Mouse (Mus musculus) hindbrain, postnatal 0 days (tissue): Measurements from ENCODE around the gene Foxm1. TPM values are rescaled to one million over a fixed set of nuclear protein-coding genes. Genes with fewer than 3 reads are reported as not detected.

Source experiments
- ATAC-seq: fragments of 200-750 bp; cut with Nextera tagmentation; 2 replicates; pipeline ENCODE4 v1.8.0; 2017; ENCODE audit warnings: mild to moderate bottlenecking, moderate TSS enrichment, moderate library complexity
- DNase-seq: peaks from one replicate; pipeline ENCODE4 v3.0.0-alpha.2; 2015; ENCODE audit warnings: low spot score
- H3K27ac ChIP-seq: fragments of 300-500 bp; sonication (generic); 2 replicates; pipeline ENCODE4 v1.5.1; 2014; ENCODE audit warnings: mild to moderate bottlenecking
- H3K27me3 ChIP-seq: fragments of 300-500 bp; sonication (generic); 2 replicates; pipeline ENCODE4 v1.6.1; 2014; ENCODE audit warnings: low read length, mixed read lengths; ENCODE audit not compliant: insufficient read depth
- H3K36me3 ChIP-seq: fragments of 300-500 bp; sonication (generic); 2 replicates; pipeline ENCODE4 v1.6.1; 2014; ENCODE audit warnings: low read length, mixed read lengths; ENCODE audit not compliant: insufficient read depth
- H3K4me1 ChIP-seq: fragments of 300-500 bp; sonication (generic); 2 replicates; pipeline ENCODE4 v1.6.1; 2014; ENCODE audit warnings: antibody characterized with exemption, low read length, mixed read lengths; ENCODE audit not compliant: insufficient read depth
- H3K4me2 ChIP-seq: fragments of 300-500 bp; sonication (generic); 2 replicates; pipeline ENCODE4 v1.6.1; 2014; ENCODE audit warnings: low read depth, mild to moderate bottlenecking, low read length, moderate library complexity, mixed read lengths
- H3K4me3 ChIP-seq: fragments of 300-500 bp; sonication (generic); 2 replicates; pipeline ENCODE4 v1.5.1; 2014; ENCODE audit warnings: low read length
- H3K9ac ChIP-seq: fragments of 300-500 bp; sonication (generic); replicated peaks from 2 replicates; pipeline ENCODE4 v1.6.1; 2014; ENCODE audit warnings: mild to moderate bottlenecking, low read length, moderate library complexity, mixed read lengths
- H3K9me3 ChIP-seq: fragments of 300-500 bp; sonication (generic); 2 replicates; pipeline ENCODE4 v1.6.1; 2016; ENCODE audit warnings: low read length, mixed read lengths
- CTCF ChIP-seq: IDR thresholded peaks from 2 replicates; pipeline ENCODE4 v1.5.1; 2016; ENCODE audit warnings: antibody characterized with exemption, control low read depth, low read depth
- WGBS: fragments of 180-500 bp; shearing (Covaris S2); extraction: QIAGEN DNeasy Blood & Tissue Kit; methylation state at CpG from one replicate; pipeline ENCODE4 v1.1.7; 2014; 5-methylcytosine and 5-hydroxymethylcytosine counted together
- polyA plus RNA-seq: library from polyadenylated mRNA; unstranded; fragments of >200 nt; fragmentation: Nextera tagmentation; extraction: Ambion mirVana; gene quantifications from 2 replicates; pipeline ENCODE4 v1.2.1, GENCODE M21; 2015
- total RNA-seq: library from RNA; depleted of rRNA; stranded (reverse); fragments of >200 nt; gene quantifications from 2 replicates; pipeline ENCODE4 v1.2.3, GENCODE M21; 2014

Gene Foxm1
- total and polyA plus RNA-seq, 2 experiments from 2014 or later = 7.5 to 14.4 TPM

DNA sequence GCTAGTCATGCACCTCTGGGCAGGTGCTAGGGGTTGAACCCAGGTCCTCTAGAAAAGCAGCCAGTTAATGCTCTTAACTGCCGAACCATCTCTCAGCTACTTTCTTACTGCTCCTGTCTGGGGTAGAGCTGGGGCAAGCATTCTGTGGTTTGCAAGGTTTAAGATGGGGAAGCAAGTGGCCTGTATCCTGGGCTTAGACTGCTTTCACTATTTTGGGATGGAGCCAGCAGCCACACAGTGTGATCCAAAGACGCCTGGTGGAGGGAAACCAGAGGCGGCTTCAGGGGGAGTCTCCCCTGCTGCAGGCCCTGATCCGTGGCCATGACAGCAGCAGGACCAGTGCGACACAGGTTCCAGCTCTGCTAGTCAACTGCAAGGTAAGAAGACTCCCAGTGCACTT is 41.9 kb downstream of the Foxm1 start:
- Histone ChIP-seq H3K9ac (no peak overlapping the region), H3K27ac (no peak overlapping the region), H3K36me3 (peaks cover 19% of the 10 kb centered on the region; the same call in 1 of the 2 replicates), H3K27me3 (no peaks in the 10 kb centered on the region), H3K4me2 (no peak overlapping the region), H3K4me3 (no peak overlapping the region), H3K9me3 (no peaks in the 10 kb centered on the region), H3K4me1 (peaks cover 4% of the 10 kb centered on the region)
- DNase-seq (no peak), ATAC-seq (no peak)
- WGBS = 44% methylated on average over 5 of the region's 5 CpGs
- no peak for TF ChIP-seq CTCF

DNA sequence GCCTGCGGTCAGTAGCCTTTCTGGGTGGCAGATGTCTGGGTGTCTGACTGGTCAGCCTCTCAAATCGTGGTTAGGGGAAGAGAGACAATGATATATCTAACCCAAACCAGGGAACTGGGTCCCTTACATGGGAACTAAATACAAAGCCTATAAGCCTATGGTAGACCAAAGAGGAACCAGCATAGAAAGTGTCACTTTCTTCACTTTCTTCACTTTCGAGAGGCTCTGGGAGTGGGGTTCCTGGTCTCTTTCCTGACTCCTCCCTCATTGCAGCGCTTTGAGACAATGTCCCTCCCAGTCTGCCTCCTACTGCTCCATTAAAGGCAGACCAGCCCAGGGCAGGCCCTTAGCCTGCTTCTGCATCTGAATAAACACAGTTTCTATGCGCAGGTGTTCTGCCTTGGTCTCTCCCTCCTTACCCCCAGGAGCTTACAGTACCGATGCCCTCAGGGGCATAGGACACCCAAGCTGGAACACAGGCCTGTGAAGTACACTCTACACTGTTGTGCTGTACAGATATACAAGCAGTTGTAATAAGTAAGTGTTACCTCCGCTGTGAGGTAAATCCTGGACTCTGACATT is 45.9 kb downstream of the Foxm1 start:
- WGBS = 85% methylated on average over 7 of the region's 7 CpGs
- no peaks in the 10 kb centered on the region for H3K4me1 ChIP-seq

DNA sequence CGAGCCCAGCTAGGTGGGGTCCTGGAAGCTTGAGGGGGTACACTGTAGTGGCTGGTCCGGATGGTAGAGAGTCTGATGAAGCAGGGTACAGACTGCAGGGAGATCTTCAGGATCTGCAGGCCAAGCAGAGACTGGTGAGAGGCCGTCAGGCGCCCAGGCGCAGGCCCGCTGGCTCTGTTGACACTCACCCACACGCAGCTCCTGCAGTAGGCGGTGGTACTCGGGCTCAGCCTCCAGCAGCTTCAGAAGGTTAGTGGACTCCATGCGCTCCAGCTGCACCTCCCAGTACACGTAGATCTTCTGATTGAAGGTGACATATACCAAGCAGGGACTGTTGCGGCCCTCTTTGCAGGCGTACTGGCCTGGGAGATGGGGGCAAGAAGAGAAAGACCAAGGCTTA is 47.5 kb downstream of the Foxm1 start:
- DNase-seq = no peak
- TF ChIP-seq CTCF = no peak
- Histone ChIP-seq H3K9me3 (no peaks in the 10 kb centered on the region), H3K27ac (no peak overlapping the region), H3K9ac (no peak overlapping the region), H3K36me3 (peaks cover 30% of the 10 kb centered on the region), H3K4me1 (no peaks in the 10 kb centered on the region), H3K27me3 (no peaks in the 10 kb centered on the region), H3K4me3 (no peak overlapping the region), H3K4me2 (no peak overlapping the region)
- WGBS = 95% methylated on average over 13 of the region's 13 CpGs
- ATAC-seq = no peak; the same call in 1 of the 2 replicates

More for the DNA sequence above, 45.9 kb downstream of the Foxm1 start:
- Histone ChIP-seq H3K4me2 (no peak overlapping the region), H3K9me3 (no peaks in the 10 kb centered on the region), H3K9ac (no peak overlapping the region), H3K27me3 (no peaks in the 10 kb centered on the region), H3K27ac (no peak overlapping the region), H3K36me3 (peaks cover 30% of the 10 kb centered on the region), H3K4me3 (no peak overlapping the region)
- no peak for DNase-seq
- no peak for TF ChIP-seq CTCF
- no peak for ATAC-seq

DNA sequence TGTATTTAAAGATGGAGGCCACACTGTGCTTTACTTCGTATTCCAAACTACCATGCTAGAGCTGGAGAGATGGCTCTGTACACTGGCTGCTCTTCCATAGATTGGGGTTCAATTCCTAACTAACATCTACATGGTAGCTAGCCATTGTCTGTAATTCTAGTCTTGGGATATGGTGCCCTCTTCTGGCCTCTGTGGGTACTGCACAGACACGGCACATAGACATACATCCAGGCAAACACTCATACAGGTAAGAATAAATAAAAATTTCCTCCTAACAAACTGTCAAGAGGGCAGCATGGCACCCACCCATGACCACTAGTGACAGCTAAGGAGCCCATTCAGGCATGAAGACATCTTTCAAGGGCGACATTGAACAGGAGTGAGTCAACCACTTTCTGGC is 48.3 kb downstream of the Foxm1 start:
- no peak overlapping the region for H3K4me3 ChIP-seq
- H3K9ac ChIP-seq = no peak overlapping the region
- H3K9me3 ChIP-seq = no peaks in the 10 kb centered on the region
- no peaks in the 10 kb centered on the region for H3K27me3 ChIP-seq
- peak; percentile 94 for TF ChIP-seq CTCF
- WGBS = 12% methylated on average over 3 of the region's 3 CpGs
- no peak overlapping the region; the same call in 1 of the 2 replicates for H3K27ac ChIP-seq
- peaks cover 30% of the 10 kb centered on the region for H3K36me3 ChIP-seq
- H3K4me1 ChIP-seq = no peaks in the 10 kb centered on the region
- DNase-seq (peak; percentile 80), ATAC-seq (peak; percentile 46)
- H3K4me2 ChIP-seq = no peak overlapping the region

DNA sequence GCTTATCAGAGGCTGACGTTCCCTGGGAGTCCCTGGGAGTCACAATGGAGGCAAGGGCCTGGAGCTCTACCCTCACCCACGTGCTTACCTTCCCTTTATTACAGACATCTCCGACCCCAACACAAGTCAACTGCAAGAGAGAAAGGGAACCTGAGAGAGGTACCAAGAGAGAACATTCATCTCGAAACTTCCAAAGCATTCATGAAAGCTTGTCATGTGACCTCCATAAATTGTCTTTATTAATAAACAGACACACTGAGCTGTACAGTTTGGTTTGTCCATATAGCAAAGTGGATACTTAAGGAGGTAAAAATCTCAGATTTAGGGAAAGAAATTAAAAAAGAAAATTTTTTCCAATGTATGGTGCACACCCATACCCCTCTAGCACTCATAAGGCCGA is 53.4 kb downstream of the Foxm1 start:
- H3K4me3 ChIP-seq = no peak overlapping the region
- no peak overlapping the region for H3K4me2 ChIP-seq
- H3K9ac ChIP-seq = no peak overlapping the region
- H3K9me3 ChIP-seq = no peaks in the 10 kb centered on the region
- 92% methylated on average over 5 of the region's 5 CpGs for WGBS
- TF ChIP-seq CTCF = no peak
- no peaks in the 10 kb centered on the region for H3K4me1 ChIP-seq
- H3K36me3 ChIP-seq = peaks cover 4% of the 10 kb centered on the region
- DNase-seq (no peak), ATAC-seq (no peak)
- H3K27me3 ChIP-seq = no peaks in the 10 kb centered on the region
- H3K27ac ChIP-seq = no peak overlapping the region

DNA sequence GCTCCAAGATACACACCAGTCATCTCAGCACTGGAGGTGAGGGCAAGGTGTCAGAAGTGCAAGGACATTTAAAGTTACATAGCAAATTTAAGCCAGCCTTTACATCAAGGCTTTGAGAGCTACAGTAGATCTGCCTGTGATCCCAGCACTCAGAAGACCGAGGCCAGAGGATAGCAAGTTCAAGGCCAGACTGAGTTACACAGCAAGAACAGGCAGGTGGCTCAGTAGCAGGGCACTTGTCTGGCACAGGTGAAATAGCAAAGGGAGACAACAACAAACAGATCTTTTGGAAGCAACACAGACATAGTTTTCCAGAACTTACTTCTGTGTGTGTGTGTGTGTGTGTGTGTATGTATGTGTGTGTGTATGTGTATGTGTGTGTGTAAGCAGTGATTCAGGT is 55.3 kb downstream of the Foxm1 start:
- H3K4me2 ChIP-seq = no peak overlapping the region
- H3K36me3 ChIP-seq = no peaks in the 10 kb centered on the region
- H3K9me3 ChIP-seq = no peaks in the 10 kb centered on the region
- ATAC-seq (no peak), DNase-seq (no peak)
- no peaks in the 10 kb centered on the region for H3K4me1 ChIP-seq
- no peak overlapping the region for H3K9ac ChIP-seq
- 100% methylated on average over 1 of the region's 1 CpGs for WGBS
- H3K27me3 ChIP-seq = no peaks in the 10 kb centered on the region
- no peak overlapping the region for H3K4me3 ChIP-seq
- no peak for TF ChIP-seq CTCF
- no peak overlapping the region for H3K27ac ChIP-seq

DNA sequence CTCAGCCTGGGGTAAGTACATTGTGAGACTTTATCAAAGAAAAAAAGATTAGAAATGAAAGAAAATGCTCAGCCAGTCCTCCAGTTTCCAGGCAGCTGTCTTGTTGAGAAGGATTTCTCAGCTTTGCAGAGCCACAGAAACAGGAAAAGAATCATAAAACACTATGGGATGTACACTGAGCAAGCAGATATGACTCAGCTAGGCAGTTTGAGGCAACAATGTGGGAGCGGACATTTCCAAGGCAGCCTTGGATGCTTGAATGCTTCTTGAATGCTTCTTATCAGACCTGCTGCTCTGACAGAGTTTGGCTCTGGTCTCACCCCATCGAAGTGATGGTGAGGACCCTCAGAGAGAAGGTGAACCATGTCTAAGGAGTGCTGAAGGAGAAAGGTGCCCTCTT is 58.3 kb downstream of the Foxm1 start:
- Histone ChIP-seq H3K27me3 (no peaks in the 10 kb centered on the region), H3K4me1 (no peaks in the 10 kb centered on the region), H3K36me3 (no peaks in the 10 kb centered on the region), H3K4me3 (no peak overlapping the region), H3K9me3 (no peaks in the 10 kb centered on the region), H3K27ac (no peak overlapping the region), H3K4me2 (no peak overlapping the region), H3K9ac (no peak overlapping the region)
- TF ChIP-seq CTCF = no peak
- WGBS = 88% methylated on average over 2 of the region's 2 CpGs
- ATAC-seq (no peak), DNase-seq (no peak)
